Mouse (Mus musculus) heart, embryonic 15.5 days (tissue): ENCODE measurements around the gene Tomm20. TPM values are rescaled to one million over a fixed set of nuclear protein-coding genes. Genes with fewer than 3 reads are reported as not detected.
"Not testable (repeated sequence)": the region's sequence is repeated elsewhere in the genome, so short reads cannot be mapped to it uniquely, and the experiment has no call there.

Source experiments
- ATAC-seq: fragments of 200-750 bp; cut with Nextera tagmentation; replicated peaks from 2 replicates; pipeline ENCODE4 v1.8.0; 2017; ENCODE audit warnings: low read depth, moderate TSS enrichment; ENCODE audit not compliant: insufficient number of reproducible peaks, insufficient read depth, low FRiP score
- H3K27ac ChIP-seq: fragments of 300-500 bp; sonication (generic); 2 replicates; pipeline ENCODE4 v1.5.1; 2015; ENCODE audit warnings: mild to moderate bottlenecking, inconsistent platforms
- H3K27me3 ChIP-seq: fragments of 300-500 bp; sonication (generic); 2 replicates; pipeline ENCODE4 v1.6.1; 2015; ENCODE audit warnings: inconsistent platforms
- H3K36me3 ChIP-seq: fragments of 300-500 bp; sonication (generic); 2 replicates; pipeline ENCODE4 v1.6.1; 2015; ENCODE audit warnings: mild to moderate bottlenecking, inconsistent platforms
- H3K4me1 ChIP-seq: fragments of 300-500 bp; sonication (generic); replicated peaks from 2 replicates; pipeline ENCODE4 v1.6.1; 2015; ENCODE audit warnings: inconsistent platforms
- H3K4me2 ChIP-seq: fragments of 300-500 bp; sonication (generic); 2 replicates; pipeline ENCODE4 v1.6.1; 2015; ENCODE audit warnings: inconsistent platforms, mild to moderate bottlenecking, moderate library complexity
- H3K4me3 ChIP-seq: fragments of 300-500 bp; sonication (generic); 2 replicates; pipeline ENCODE4 v1.5.1; 2015; ENCODE audit warnings: mild to moderate bottlenecking, inconsistent platforms
- H3K9ac ChIP-seq: fragments of 300-500 bp; sonication (generic); 2 replicates; pipeline ENCODE4 v1.6.1; 2015; ENCODE audit warnings: mild to moderate bottlenecking, inconsistent platforms
- H3K9me3 ChIP-seq: fragments of 300-500 bp; sonication (generic); replicated peaks from 2 replicates; pipeline ENCODE4 v1.6.1; 2016; ENCODE audit warnings: inconsistent platforms
- WGBS: fragments of 180-500 bp; shearing (Covaris S2); methylation state at CpG from one replicate; pipeline ENCODE4 v1.1.7; 2015; ENCODE audit warnings: mixed read lengths; 5-methylcytosine and 5-hydroxymethylcytosine counted together
- polyA plus RNA-seq: library from polyadenylated mRNA; unstranded; fragments of >200 nt; fragmentation: Nextera tagmentation; extraction: Ambion mirVana; gene quantifications from 2 replicates; pipeline ENCODE4 v1.2.1, GENCODE M21; 2015

Gene Tomm20
- polyA plus RNA-seq, 1 experiment from 2014 or later = 183 TPM

GRCm38 (mm10) chr8:126917179-126917905, 28.3 kb downstream of the Tomm20 start:
- Histone ChIP-seq H3K27ac (peak overlapping the region; percentile 56), H3K27me3 (no peaks in the 10 kb centered on the region), H3K4me1 (peaks cover 56% of the 10 kb centered on the region), H3K36me3 (no peaks in the 10 kb centered on the region), H3K9me3 (peaks cover 3% of the 10 kb centered on the region; the same call in 1 of the 2 replicates), H3K4me3 (no peak overlapping the region), H3K4me2 (no peak overlapping the region), H3K9ac (no peak overlapping the region)
- no peak for ATAC-seq
- 22% methylated on average over 6 of the region's 6 CpGs for WGBS

- peaks cover 56% of the 10 kb centered on the region for H3K4me1 ChIP-seq
- no peak overlapping the region for H3K4me3 ChIP-seq
- no peaks in the 10 kb centered on the region for H3K36me3 ChIP-seq
- H3K4me2 ChIP-seq = no peak overlapping the region
- ATAC-seq = no peak
- no peaks in the 10 kb centered on the region for H3K9me3 ChIP-seq
- H3K27ac ChIP-seq = no peak overlapping the region
- WGBS = 74% methylated on average over 4 of the region's 4 CpGs
- H3K27me3 ChIP-seq = no peaks in the 10 kb centered on the region
- no peak overlapping the region for H3K9ac ChIP-seq
These were observed 29.0 kb downstream of the Tomm20 start for GRCm38 (mm10) chr8:126916611-126917010.

GRCm38 (mm10) chr8:126914609-126915375, 30.9 kb downstream of the Tomm20 start:
- Histone ChIP-seq H3K27me3 (no peaks in the 10 kb centered on the region), H3K27ac (0 out of 2 replicates have a peak overlapping the region, but pooled peaks have one; percentile 7), H3K36me3 (no peaks in the 10 kb centered on the region), H3K4me2 (no peak overlapping the region), H3K4me1 (peaks cover 51% of the 10 kb centered on the region), H3K9ac (no peak overlapping the region), H3K4me3 (no peak overlapping the region), H3K9me3 (no peaks in the 10 kb centered on the region)
- 39% methylated on average over 10 of the region's 10 CpGs for WGBS
- no peak for ATAC-seq

GRCm38 (mm10) chr8:126914107-126914490, 31.5 kb downstream of the Tomm20 start:
- not testable (repeated sequence) for ATAC-seq, H3K9ac ChIP-seq, H3K4me2 ChIP-seq, H3K4me3 ChIP-seq, H3K9me3 ChIP-seq, H3K27ac ChIP-seq, H3K27me3 ChIP-seq, H3K36me3 ChIP-seq
- WGBS = 63% methylated on average over 10 of the region's 10 CpGs
- peaks cover 52% of the 10 kb centered on the region for H3K4me1 ChIP-seq

- ATAC-seq = peak; percentile 38; the same call in 1 of the 2 replicates
- Histone ChIP-seq H3K9ac (no peak overlapping the region), H3K36me3 (no peaks in the 10 kb centered on the region), H3K9me3 (no peaks in the 10 kb centered on the region), H3K4me1 (peaks cover 50% of the 10 kb centered on the region), H3K27ac (peak overlapping the region; percentile 20), H3K27me3 (no peaks in the 10 kb centered on the region), H3K4me3 (no peak overlapping the region), H3K4me2 (no peak overlapping the region)
- 34% methylated on average over 12 of the region's 12 CpGs for WGBS
These were observed 32.2 kb downstream of the Tomm20 start for GRCm38 (mm10) chr8:126913241-126914106.

GRCm38 (mm10) chr8:126909371-126909802, 36.3 kb downstream of the Tomm20 start:
- H3K9ac ChIP-seq = no peak overlapping the region
- ATAC-seq = 0 out of 2 replicates have a peak, but pooled peaks have one; percentile 11
- H3K4me2 ChIP-seq = no peak overlapping the region
- peaks cover 24% of the 10 kb centered on the region for H3K4me1 ChIP-seq
- H3K4me3 ChIP-seq = no peak overlapping the region
- H3K36me3 ChIP-seq = no peaks in the 10 kb centered on the region
- 49% methylated on average over 10 of the region's 10 CpGs for WGBS
- H3K27me3 ChIP-seq = no peaks in the 10 kb centered on the region
- no peak overlapping the region for H3K27ac ChIP-seq
- no peaks in the 10 kb centered on the region for H3K9me3 ChIP-seq

GRCm38 (mm10) chr8:126908805-126909204, 36.8 kb downstream of the Tomm20 start:
- WGBS = 63% methylated on average over 6 of the region's 6 CpGs
- H3K36me3 ChIP-seq = no peaks in the 10 kb centered on the region
- no peaks in the 10 kb centered on the region for H3K9me3 ChIP-seq
- H3K27me3 ChIP-seq = no peaks in the 10 kb centered on the region
- no peak overlapping the region for H3K9ac ChIP-seq
- no peak for ATAC-seq
- H3K4me1 ChIP-seq = peaks cover 19% of the 10 kb centered on the region
- H3K27ac ChIP-seq = no peak overlapping the region
- no peak overlapping the region for H3K4me3 ChIP-seq
- H3K4me2 ChIP-seq = no peak overlapping the region

- no peak overlapping the region for H3K4me2 ChIP-seq
- no peak overlapping the region for H3K4me3 ChIP-seq
- H3K27ac ChIP-seq = no peak overlapping the region
- no peaks in the 10 kb centered on the region for H3K9me3 ChIP-seq
- H3K27me3 ChIP-seq = no peaks in the 10 kb centered on the region
- WGBS = 73% methylated on average over 9 of the region's 9 CpGs
- peaks cover 11% of the 10 kb centered on the region for H3K4me1 ChIP-seq
- no peak overlapping the region for H3K9ac ChIP-seq
- H3K36me3 ChIP-seq = no peaks in the 10 kb centered on the region
- ATAC-seq = no peak
These were observed 37.7 kb downstream of the Tomm20 start for GRCm38 (mm10) chr8:126907968-126908367.

GRCm38 (mm10) chr8:126907374-126907773, 38.3 kb downstream of the Tomm20 start:
- H3K4me2 ChIP-seq = no peak overlapping the region
- H3K36me3 ChIP-seq = no peaks in the 10 kb centered on the region
- H3K4me3 ChIP-seq = no peak overlapping the region
- WGBS = 75% methylated on average over 3 of the region's 3 CpGs
- no peak for ATAC-seq
- H3K4me1 ChIP-seq = peaks cover 10% of the 10 kb centered on the region
- H3K9me3 ChIP-seq = no peaks in the 10 kb centered on the region
- no peak overlapping the region for H3K9ac ChIP-seq
- H3K27me3 ChIP-seq = no peaks in the 10 kb centered on the region
- H3K27ac ChIP-seq = no peak overlapping the region

- no peak overlapping the region for H3K4me2 ChIP-seq
- no peaks in the 10 kb centered on the region for H3K27me3 ChIP-seq
- H3K4me3 ChIP-seq = no peak overlapping the region
- WGBS = 85% methylated on average over 3 of the region's 3 CpGs
- no peaks in the 10 kb centered on the region for H3K36me3 ChIP-seq
- H3K9me3 ChIP-seq = no peaks in the 10 kb centered on the region
- ATAC-seq = no peak
- H3K9ac ChIP-seq = no peak overlapping the region
- H3K27ac ChIP-seq = no peak overlapping the region
- H3K4me1 ChIP-seq = peaks cover 10% of the 10 kb centered on the region
These were observed 40.3 kb downstream of the Tomm20 start for GRCm38 (mm10) chr8:126905387-126905786.

- H3K4me3 ChIP-seq = no peak overlapping the region
- H3K4me2 ChIP-seq = no peak overlapping the region
- H3K9me3 ChIP-seq = no peaks in the 10 kb centered on the region
- no peak overlapping the region for H3K9ac ChIP-seq
- no peaks in the 10 kb centered on the region for H3K36me3 ChIP-seq
- no peaks in the 10 kb centered on the region for H3K27me3 ChIP-seq
- no peak overlapping the region for H3K27ac ChIP-seq
- no peak for ATAC-seq
- H3K4me1 ChIP-seq = peaks cover under 1% of the 10 kb centered on the region; the same call in 1 of the 2 replicates
- 84% methylated on average over 9 of the region's 9 CpGs for WGBS
These were observed 41.7 kb downstream of the Tomm20 start for GRCm38 (mm10) chr8:126903927-126904326.
